Mouse (Mus musculus) cortical plate, adult 2 months (tissue): ENCODE results near the gene Insl3. TPM values are rescaled to one million over a fixed set of nuclear protein-coding genes. Genes with fewer than 3 reads are reported as not detected.
A peak's percentile ranks its signal among the peaks of the same experiment; 100 is the strongest.

Experiments
- H3K27ac ChIP-seq: fragments of 200-500 bp; 2 replicates; pipeline ENCODE4 v1.5.1; 2012; ENCODE audit warnings: low read length, control low read depth, inconsistent platforms; ENCODE audit not compliant: insufficient read depth
- H3K4me1 ChIP-seq: fragments of 200-500 bp; 2 replicates; pipeline ENCODE4 v1.6.1; 2011; ENCODE audit warnings: low read length; ENCODE audit not compliant: control insufficient read depth, insufficient read depth
- H3K4me3 ChIP-seq: fragments of 200-500 bp; 2 replicates; pipeline ENCODE4 v1.5.1; 2011; ENCODE audit warnings: mild to moderate bottlenecking, low read length, control low read depth; ENCODE audit not compliant: insufficient read depth
- CTCF ChIP-seq: fragments of 200-500 bp; IDR thresholded peaks from 2 replicates; pipeline ENCODE4 v1.5.1; 2011; ENCODE audit warnings: mild to moderate bottlenecking, control low read depth, low read length; ENCODE audit not compliant: insufficient read depth; ENCODE audit errors: extremely low read depth
- POLR2A ChIP-seq: fragments of 200-500 bp; IDR thresholded peaks from 2 replicates; pipeline ENCODE4 v1.6.1; 2011; ENCODE audit warnings: mild to moderate bottlenecking, low read length, control low read depth; ENCODE audit not compliant: insufficient read depth; ENCODE audit errors: extremely low read depth
- polyA plus RNA-seq: library from polyadenylated mRNA; depleted of rRNA; stranded (reverse); fragments of >200 nt; gene quantifications from 2 replicates; pipeline ENCODE4 v1.2.3, GENCODE M21; 2012

Insl3 gene
- polyA plus RNA-seq, 1 experiment, result 1.6 TPM

DNA sequence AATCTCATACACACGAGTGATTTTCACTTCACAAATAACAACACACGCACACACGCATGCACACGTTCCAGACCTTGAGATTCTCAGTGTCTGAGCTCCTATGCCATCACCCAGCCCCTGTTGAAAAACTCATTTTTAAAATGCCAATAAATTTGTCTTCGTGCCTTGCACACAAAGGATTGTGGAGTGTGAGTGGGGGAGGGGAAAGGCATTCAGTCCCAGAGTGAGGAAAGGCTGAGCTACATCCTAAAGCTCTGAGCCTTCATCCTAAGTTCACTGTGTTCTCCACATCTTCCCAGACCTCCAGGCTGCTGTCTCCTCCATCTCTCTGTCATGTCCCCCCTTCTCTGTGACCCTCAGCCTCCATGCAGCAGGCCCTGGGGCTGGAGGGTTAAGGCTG, 21.8 kb upstream of the Insl3 start:
- H3K27ac ChIP-seq, result no peak overlapping the region
- peaks cover 12% of the 10 kb centered on the region for H3K4me1 ChIP-seq
- TF ChIP-seq CTCF, result no peak
- no peak for TF ChIP-seq POLR2A
- no peak overlapping the region for H3K4me3 ChIP-seq

GRCm38 (mm10) chr8:71668220-71668975, 20.6 kb upstream of the Insl3 start:
- TF ChIP-seq CTCF (no peak), POLR2A (no peak)
- Histone ChIP-seq H3K27ac (0 out of 2 replicates have a peak overlapping the region, but pooled peaks have one; percentile 18), H3K4me1 (peaks cover 14% of the 10 kb centered on the region), H3K4me3 (peak overlapping the region; percentile 1; the same call in 1 of the 2 replicates)

GRCm38 (mm10) chr8:71670198-71670597, 18.8 kb upstream of the Insl3 start:
- Histone ChIP-seq H3K4me3 (peak overlapping the region; percentile 98), H3K27ac (peak overlapping the region; percentile 19; the same call in 1 of the 2 replicates), H3K4me1 (peaks cover 14% of the 10 kb centered on the region)
- TF ChIP-seq CTCF, result no peak
- TF ChIP-seq POLR2A, result no peak

DNA sequence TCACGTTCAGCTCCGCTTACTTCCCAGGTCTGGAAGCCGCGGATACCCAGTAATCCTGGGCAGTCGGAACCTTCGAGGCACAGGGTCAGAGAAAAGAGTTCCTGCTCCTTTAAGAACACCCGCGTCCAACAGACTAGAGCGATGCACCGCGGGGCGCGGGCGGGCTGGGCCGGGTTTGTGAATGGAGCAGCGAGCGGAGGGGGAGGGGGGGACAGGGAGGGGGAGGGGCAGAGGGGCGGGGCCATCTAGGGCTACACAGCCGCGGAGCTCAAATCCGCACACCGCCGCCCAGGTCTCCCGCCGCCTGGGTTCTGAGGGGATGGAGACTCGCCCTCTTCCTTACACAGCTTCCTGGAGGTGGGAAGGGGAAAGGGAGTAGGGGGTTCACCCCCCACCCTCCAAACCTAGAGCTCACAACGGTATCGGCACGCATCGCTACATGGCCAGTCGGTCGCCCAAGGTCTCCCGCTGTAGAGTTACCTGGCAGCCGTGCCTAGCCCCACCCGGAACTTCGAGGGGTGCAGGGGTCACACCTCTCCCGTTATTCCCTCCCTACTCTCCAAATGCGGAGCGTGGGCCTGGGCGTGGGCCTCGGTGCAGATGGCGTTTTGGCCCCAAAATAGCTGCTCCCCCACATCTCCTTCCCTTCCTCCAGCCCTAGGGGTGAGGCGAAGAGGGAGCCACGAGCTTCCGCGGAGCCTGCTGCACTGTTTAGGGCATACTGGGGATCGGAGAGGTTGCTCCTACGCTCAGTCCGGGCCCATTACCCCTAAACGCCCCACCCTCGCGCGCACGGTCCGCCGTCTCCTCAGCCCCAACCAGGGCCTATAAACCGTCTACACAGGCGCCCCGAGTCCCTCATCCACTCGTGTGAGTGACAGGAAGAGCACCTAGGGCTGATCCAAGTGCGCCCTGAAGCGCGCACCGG, 18.1 kb upstream of the Insl3 start:
- H3K4me3 ChIP-seq, result peak overlapping the region; percentile 98
- peaks cover 17% of the 10 kb centered on the region for H3K4me1 ChIP-seq
- no peak for TF ChIP-seq POLR2A
- no peak for TF ChIP-seq CTCF
- peak overlapping the region; percentile 95 for H3K27ac ChIP-seq

- H3K27ac ChIP-seq, result peak within 1 kb of the TSS; percentile 95
- TF ChIP-seq CTCF, result no peak
- TF ChIP-seq POLR2A, result peak; percentile 78
- H3K4me3 ChIP-seq, result peak within 1 kb of the TSS; percentile 98
- peaks cover 17% of the 10 kb centered on the region for H3K4me1 ChIP-seq
Observed at GRCm38 (mm10) chr8:71671549-71671965, 17.5 kb upstream of the Insl3 start, which contains the start of gene Unc13a. Gene Unc13a, minus strand, starts transcription at chr8:71671757.

DNA sequence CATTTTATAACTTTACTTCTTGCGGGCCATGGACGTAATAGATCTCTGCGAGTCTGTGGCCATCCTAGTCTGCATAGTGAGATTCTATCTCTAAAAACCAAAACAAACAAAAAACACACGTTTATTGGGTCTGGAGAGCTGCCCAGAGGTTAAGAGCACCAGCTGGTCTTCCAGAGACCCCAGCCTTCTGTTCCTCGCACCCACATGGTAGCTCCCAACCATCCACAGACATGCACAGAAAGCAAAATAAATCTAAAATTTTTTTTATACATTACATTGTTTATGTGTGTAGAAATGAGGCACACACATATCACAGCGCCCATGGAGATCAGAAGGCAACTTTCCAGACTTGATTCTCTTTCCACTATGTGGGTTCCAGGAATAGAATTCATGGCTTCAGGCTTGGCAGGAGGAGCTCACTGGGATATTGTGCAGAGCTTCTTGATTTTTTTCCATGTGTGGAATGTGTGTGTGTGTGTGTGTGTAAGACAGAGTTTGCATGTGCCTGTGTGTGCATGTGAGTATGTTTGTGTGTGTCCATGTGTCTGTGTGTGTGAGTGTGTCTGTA, 16.8 kb upstream of the Insl3 start:
- no peak for TF ChIP-seq POLR2A
- Histone ChIP-seq H3K27ac (peak overlapping the region; percentile 91; the same call in 1 of the 2 replicates), H3K4me1 (peaks cover 15% of the 10 kb centered on the region), H3K4me3 (peak overlapping the region; percentile 98; the same call in 1 of the 2 replicates)

DNA sequence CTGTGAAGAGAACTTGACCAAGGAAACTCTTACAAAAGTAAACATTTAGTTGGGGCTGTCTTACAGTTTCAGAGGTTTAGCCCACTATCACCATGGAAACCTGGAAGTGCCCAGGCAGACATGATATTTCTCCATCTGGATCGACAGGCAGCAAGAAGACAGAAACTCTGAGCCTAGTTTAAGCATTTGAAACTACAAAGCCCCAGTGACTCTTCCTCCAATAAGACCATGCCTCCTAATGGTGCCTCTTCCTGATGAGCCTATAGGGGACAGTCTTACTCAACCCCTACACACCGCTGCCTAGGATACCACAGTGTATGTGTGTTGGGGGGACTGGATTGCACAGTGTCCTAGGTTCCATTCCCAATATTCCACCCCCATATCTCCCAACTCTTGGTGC, 14.9 kb upstream of the Insl3 start:
- TF ChIP-seq POLR2A, result no peak
- no peak for TF ChIP-seq CTCF
- H3K4me1 ChIP-seq, result peaks cover 9% of the 10 kb centered on the region
- H3K27ac ChIP-seq, result no peak overlapping the region
- no peak overlapping the region for H3K4me3 ChIP-seq

GRCm38 (mm10) chr8:71675456-71676019, 13.5 kb upstream of the Insl3 start:
- Histone ChIP-seq H3K4me3 (peak overlapping the region; percentile 67), H3K4me1 (peaks cover 4% of the 10 kb centered on the region; the same call in 1 of the 2 replicates), H3K27ac (no peak overlapping the region)
- no peak for TF ChIP-seq CTCF
- TF ChIP-seq POLR2A, result no peak
